Mouse (Mus musculus) liver, embryonic 14.5 days (tissue): ENCODE data around the gene Gpr45.

Experiments
- CTCF ChIP-seq: IDR thresholded peaks from 2 replicates; pipeline ENCODE4 v1.5.1; 2016; ENCODE audit warnings: antibody characterized with exemption, low read depth, control low read depth
- EP300 ChIP-seq: IDR thresholded peaks from 2 replicates; pipeline ENCODE4 v1.6.1; 2016; ENCODE audit warnings: antibody characterized with exemption, low read depth

DNA sequence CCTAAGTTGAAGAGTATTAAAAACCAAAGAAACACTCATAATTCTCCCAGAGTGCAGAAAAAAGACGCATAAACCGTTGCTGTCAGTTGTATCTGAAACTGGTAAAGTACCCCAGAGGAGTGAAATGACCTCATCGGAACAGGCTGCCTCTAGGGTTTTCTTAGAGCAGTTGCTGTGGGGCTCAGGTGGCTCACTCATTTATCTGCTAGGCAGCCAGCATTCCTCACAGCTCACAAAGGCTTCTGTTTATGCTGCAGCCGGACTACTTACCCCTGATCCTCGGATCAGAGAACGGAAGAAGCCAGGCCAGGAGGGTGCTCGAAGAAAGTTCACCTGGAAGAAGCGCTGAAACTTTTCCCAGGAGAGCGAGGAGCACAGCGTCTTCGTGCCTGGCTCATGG is 47.5 kb upstream of the Gpr45 start:
- TF ChIP-seq EP300 (no peak), CTCF (no peak)
